Mouse (Mus musculus) ovary, postnatal 10 days (tissue): ENCODE measurements around the gene Klhdc4.

ENCODE experiments used
- DNase-seq: peaks from one replicate; pipeline ENCODE4 v3.0.0; 2022; ENCODE audit warnings: low spot score

Klhdc4 gene

DNA sequence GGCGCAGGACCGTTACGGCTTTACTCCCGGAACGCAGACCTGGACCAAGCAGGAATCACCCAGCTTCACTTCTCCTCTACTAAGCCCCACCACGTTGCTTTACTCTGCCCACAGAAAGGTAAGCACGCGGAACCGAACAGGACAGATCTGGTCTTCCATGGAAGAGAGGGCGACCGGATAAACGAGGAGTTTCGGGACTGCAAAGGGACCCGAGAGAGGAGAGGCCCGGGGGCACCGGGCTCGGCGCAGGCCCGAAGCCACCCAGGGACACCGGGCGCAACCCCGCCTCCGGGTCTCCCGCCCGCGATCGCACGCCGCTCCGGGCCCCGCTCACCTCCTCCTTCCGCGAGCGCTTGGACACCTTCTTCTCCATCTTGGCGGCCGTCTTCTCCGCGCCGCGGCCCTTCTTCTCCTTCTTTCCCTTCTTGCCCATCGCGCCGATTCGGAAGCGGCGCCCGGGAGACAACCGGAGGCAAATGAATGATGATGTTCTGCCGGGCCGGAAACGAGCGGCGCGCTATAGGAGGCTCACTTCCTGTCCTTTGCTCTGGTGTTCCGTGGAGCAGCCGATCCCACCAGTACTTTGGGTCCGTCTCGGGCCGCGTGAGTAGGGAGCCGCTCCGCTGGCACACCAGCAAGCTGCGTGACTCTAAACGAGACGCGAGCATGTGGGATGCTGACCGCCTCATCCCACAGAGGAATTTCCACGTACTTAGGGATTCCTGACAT is at the start of gene Klhdc4:
Gene Klhdc4 (minus strand): TSS at position 522 of the 729 bp plus-strand sequence.
- DNase-seq, result peak; percentile 79

DNA sequence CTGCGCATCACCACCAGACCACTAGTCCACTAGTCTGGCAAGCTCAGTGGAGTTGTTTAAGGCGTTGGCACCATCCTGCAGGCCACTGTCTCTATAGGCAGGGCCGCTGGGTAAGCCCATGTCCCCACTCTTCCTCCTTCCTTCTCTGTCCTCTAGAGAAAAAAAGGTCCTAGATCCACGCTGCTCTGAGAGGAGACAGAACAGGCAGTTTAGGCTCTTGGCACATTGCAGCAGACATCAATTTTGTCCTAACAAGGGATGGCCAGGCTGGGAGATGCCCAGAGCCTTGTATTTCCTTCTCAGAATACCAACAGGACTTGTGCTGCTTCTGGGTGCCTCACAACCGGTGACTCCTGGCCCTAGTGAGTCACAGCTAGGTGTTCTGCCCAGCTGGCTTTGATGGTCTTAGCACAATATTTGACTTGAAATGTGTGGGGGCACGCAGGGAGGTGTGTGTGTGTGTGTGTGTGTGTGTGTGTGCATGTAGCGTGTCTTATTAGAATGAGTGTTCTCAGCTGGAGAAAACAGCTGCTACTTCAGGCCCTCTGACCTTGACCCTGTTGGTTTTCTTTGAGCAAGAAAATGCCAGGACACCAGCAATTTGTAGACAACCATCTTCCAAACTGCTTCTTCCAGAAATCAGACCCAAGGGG is 48.6 kb upstream of the Klhdc4 start:
- DNase-seq, result no peak

GRCm38 (mm10) chr8:121877212-121877611 is 47.8 kb upstream of the Klhdc4 start:
- no peak for DNase-seq

DNA sequence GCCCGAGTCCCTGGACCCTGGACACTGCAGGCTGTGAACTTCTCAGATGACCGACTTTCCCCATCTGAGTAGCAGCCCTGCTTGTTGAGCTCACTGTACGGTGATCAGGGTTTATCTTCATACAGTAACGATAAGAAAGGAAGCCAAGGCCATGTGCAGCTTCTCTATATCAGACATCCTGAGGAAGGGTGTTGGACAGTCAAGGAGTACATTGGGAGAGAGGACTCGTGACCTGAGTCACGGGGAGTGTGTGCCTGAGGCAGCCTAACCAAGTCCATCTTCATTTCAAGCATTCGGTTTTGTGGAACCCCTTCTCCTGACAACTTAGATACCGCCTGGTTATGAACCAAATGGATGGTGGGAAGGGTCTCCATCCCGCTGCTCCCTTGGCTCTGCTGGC is 46.1 kb upstream of the Klhdc4 start:
- DNase-seq, result no peak

DNA sequence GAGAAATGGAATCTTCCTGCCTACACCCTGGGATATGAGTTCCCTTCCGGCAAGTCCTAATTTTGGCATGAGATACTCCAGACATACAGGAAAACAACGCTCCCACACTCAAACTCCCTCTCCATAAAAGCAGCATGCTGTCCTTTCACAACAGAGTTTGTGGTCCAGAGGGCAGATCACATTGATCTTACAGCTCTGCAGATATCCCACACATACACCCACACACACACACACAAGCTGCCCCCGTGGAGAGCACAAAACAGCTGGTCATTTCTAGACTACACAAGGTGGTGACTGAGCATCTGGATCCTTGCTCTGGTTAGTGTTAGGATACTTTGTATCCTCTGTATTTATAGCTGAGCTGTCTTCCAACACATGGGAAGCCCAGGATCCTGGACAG is 45.7 kb upstream of the Klhdc4 start:
- DNase-seq, result no peak

- DNase-seq, result no peak
These were observed 44.7 kb upstream of the Klhdc4 start for GRCm38 (mm10) chr8:121874031-121874430.

DNA sequence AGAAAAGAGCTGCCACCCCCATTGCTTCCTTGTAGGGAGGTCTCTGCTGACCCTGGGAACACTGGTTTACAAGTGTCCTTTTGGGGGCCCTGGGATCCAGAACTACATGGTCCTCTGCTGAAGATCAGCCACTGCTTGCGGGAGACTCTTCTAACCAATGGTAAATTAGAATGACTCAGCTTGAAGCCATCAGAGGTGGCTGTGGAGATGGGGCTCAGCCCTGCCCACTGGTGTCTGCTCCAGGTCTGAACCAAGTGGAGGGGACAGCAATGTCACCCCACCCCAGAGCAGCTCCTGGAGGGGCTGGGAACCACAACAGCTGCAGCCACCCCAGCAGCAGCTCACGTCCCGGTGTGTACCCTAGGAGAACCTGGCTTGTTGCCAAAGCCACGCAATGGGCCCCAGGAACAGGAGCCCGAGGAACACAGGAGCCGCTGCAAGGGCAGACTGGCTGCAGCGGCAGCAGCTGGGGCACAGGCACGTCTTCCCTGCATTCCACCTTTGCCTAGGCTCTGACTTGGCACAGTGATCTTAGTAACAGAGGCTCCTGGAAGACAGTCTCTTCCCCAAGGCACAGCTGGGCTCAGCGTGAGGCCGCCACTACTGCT is 42.6 kb upstream of the Klhdc4 start:
- DNase-seq, result no peak

DNA sequence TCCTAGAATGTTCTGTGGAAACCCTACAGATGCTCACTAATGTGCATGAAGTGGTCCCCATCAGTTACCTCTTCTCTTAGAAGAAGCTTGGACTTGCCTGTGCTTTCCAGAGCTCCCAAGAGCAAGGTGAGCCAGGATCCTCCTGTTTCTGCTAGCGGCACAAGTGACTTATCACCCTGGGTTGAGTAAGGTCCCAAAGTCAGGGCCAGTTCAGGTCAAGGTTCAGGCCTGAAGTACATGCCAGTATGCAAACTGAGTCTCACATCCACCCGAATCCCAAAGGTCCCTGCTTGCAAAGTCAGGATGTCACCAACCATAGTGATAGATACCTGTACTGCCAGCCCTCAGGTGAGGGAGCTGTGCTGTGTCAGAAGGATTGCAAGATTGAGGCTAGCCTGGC is 40.8 kb upstream of the Klhdc4 start:
- no peak for DNase-seq

DNA sequence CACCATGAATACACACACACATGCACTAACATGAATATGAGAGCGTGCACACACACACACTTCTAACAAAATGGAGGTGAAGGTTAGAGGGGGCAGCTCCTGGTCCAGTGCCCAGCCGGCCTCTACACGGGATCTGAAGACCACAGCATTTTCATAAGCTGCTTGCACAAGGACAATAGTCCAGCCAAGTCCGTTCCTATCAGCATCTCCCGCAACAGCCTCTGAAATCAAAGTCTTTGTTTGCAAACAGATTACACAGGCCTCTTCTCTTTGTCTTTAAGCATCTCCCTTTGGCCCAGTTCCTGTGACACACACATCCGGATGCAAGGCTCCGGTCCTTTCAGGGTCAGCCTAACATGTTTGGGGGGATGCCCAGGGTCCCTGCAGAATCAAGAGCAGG is 39.5 kb upstream of the Klhdc4 start:
- no peak for DNase-seq

DNA sequence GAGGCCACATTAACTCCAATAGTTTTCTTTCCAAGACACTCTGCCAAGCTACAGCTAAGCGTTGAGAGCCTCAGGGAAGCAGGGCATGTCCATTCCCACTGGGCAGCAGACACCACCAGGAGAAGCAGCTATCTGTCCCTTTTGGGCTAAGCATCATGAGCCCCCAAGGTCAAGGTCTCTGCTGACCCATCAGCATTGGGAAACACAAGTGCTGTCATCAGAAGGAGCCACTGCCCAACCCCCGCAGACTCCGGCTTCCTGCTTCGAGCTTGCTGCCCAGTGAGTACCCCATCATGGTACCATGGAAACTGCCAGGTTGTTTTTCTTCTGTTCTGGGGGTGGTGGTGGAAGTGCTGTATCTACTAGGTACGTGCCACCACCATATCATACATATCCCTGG is 38.8 kb upstream of the Klhdc4 start:
- no peak for DNase-seq

GRCm38 (mm10) chr8:121865356-121865755 is 36.0 kb upstream of the Klhdc4 start:
- DNase-seq, result no peak

DNA sequence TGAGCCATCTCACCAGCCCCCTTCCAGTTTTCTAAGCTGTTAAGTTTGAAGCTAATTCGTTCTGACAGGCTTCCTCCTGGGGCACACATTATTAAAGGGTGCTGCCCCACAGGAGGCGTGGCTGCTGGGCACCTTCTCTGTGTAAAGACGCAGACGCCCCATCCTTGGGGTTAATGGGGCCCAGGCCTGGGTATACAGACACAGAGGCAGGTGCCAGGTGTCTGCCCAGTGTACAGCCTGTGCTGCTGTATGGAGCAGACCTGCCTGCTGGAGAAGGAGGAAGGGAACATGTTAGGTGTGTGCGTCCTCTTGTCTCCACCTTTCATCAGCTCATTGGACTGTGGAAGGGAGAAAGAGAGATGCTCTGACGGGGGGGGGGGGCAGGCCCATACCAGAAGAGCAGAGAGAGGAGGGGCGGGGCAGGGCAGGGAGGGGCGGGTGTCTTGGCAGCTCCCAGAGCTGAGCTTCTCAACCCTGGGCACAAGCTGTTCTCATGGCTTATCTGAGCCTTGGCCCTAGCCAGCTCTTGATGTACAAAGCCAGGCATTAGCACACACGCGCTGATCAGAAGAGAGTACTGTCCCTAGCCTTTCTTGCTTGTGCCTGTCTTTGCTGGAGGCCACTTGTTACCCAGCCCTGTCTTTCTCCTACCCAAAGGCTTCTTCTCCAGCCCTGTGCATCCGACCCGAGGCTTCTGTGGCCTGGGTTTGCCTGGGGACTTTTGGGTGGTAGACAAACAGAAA is 32.6 kb upstream of the Klhdc4 start:
- DNase-seq, result no peak

DNA sequence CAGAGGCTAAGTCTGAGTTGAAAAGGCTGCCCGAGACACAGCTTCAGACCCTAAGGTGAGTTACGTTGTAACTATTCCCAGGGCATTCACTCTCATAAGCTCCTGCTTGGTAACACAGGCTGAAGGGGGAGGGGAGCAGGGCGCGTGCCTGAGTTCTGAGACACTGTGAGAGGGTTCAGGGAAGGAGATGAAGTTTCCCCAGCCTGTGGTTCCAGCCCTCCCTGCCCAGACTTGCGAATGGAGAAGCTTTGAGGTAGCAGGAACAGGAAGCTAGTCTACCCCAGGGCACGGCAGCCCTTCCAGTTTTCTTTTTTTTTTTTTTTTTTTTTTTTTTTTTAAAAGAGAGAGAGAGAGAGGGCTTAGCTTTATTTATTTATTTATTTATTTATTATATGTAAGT is 31.9 kb upstream of the Klhdc4 start:
- DNase-seq, result no peak

- no peak for DNase-seq
These were observed 28.4 kb upstream of the Klhdc4 start for GRCm38 (mm10) chr8:121857747-121858146.

- no peak for DNase-seq
These were observed 28.0 kb upstream of the Klhdc4 start for GRCm38 (mm10) chr8:121857331-121857730.

- DNase-seq, result no peak
These were observed 26.8 kb upstream of the Klhdc4 start for GRCm38 (mm10) chr8:121856071-121856746.

DNA sequence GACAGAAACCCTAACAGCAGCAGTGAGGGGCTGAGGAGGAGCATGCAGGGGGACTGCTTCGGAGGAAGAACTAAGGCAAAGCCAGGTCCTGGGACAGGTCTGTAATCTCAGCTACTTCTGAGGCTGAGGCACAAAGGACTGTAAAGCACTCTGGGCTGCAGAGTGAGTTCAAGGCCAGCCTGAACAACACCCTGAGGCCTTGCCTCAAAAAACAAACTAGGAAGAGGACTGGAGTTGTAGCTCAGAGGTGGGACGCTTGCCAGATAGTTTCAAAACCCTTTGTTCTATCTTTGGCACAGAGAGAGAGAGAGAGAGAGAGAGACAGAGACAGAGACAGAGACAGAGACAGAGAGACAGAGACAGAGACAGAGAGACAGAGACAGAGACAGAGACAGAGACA is 24.2 kb upstream of the Klhdc4 start:
- no peak for DNase-seq

DNA sequence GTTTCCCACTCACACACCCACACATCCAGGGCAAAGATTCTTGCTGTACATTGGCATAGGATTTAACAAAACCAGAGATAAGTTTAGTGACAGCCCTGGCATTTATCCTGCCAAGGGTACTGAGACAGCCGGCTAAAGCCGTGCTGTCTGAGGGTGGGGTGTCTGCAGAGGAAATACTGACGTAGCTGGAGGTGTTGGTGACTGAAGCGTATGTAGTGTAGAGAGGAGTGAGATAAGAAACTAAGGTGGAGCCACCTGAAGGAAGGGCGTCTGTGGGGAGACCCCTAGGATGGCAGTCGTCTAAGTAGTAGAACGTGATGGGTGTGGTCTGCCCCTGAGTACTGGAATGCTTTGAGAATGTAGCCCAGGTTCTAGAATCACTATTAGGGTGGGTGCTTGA is 23.1 kb upstream of the Klhdc4 start:
- no peak for DNase-seq

GRCm38 (mm10) chr8:121851716-121852115 is 22.3 kb upstream of the Klhdc4 start:
- DNase-seq, result no peak

DNA sequence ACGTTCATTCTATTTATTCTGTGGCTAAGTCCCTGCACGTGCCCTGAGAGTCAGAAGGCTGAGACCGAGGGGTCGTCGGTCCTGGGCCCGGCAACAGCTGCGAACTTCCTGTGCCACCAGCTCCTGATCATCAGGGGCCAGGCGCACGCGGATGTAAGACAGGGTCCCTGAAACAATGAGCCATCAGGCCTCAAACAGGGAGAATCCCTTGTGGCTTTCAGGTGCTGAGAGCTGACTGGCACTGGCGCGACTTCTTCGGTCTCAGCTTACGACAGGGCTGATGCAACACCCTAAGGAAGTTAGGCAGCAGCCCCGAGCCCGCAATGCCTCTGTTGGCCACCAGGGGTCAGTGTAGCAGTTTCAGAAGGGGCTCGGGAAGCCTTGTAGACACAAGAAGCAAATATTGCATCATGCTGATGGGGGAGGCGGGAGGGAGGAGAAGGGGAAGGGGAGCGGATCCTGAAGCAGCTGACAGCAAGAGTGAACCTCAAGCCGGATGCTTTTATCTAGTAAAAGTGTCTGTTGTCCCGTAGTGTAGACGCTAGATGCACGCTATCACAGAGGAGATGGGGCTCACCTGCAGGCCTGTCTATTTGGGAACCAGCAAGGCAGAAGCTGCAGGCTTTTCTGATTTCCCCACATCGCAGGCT is 21.6 kb upstream of the Klhdc4 start:
- peak; percentile 98 for DNase-seq

DNA sequence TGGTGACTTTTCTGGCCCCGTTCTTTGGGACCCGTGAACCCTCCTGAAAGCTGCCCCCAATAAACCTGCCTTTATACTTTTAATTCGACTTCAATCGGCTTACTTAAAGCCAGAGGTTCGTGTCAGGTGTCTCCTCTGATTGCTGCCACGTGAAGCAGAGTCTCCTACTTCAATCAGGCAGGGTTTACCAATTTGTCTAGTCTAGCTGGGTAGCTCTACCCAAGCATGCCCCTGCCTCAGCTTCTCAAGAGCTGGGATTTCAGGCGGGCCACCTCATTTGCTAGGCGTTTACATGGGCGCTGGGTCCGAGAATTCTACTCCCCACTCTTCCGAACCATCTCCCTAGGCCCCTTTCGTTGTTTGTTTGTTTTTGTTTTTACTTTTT is 21.1 kb upstream of the Klhdc4 start:
- DNase-seq, result no peak

DNA sequence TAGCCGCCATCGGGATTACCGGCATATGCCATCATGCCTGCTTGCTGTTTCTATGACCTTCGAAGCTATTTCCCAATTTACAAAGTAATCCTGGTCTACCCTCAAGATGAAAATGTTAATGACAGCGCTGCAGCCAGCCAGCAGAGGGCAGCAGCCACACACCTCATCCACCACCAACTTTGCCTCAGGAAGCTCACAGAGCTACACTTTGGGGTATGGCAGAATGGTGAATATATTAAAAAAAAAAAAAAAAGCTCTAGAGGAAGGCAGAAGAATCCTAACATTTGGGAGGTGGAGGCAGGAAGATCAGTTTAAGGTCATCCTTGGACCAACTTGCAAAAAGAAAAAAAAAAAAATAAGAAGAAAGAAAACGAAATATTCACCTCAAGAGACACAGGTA is 20.6 kb upstream of the Klhdc4 start:
- no peak for DNase-seq
